Comparison of ENCODE assay signal across 8 mouse cellular contexts in genomic region chr16:95990462-95991121, GRCm38 (mm10). TPM values are rescaled to one million over a fixed set of nuclear protein-coding genes. Genes with fewer than 3 reads are reported as not detected.
A peak's percentile ranks its signal among the peaks of the same experiment; 100 is the strongest.
DNase-seq lines count a peak whose midpoint lies in the region; ATAC-seq lines count a peak whose summit lies in the region.

TSS of gene Psmg1 (minus strand) at chr16:95990960.

- H3K36me3 ChIP-seq in forebrain, embryonic 11.5 days (ENCODE audit: control insufficient read depth, insufficient read depth, low read length), result no peaks in the 10 kb centered on the region; the same call in 1 of the 2 replicates
- H3K36me3 ChIP-seq in heart, embryonic 16.5 days (ENCODE audit: control insufficient read depth, insufficient read depth), result peaks cover 15% of the 10 kb centered on the region
- H3K36me3 ChIP-seq in liver, embryonic 15.5 days (replicated peaks), result peaks cover 22% of the 10 kb centered on the region
- H3K36me3 ChIP-seq in neural tube, embryonic 12.5 days, result peaks cover 31% of the 10 kb centered on the region

- DNase-seq in CD8-positive naive resting alpha-beta T cell, adult 2 months (ENCODE audit: low read depth in 2 of 2, low spot score in 2 of 2), result peak; percentile 99
- DNase-seq in c-Kit-positive CD71-negative TER-119-negative erythroid progenitor cells, embryonic 14.5 days (ENCODE audit: low read depth), result peak; percentile 86
- DNase-seq in forebrain, embryonic 11.5 days (ENCODE audit: low spot score), result peak; percentile 99
- DNase-seq in kidney, postnatal 36 days, result peak; percentile 95 to 98
- peak; percentile 86 for DNase-seq in telencephalon, adult 2 months (ENCODE audit: low read depth, low spot score)

- H3K4me1 ChIP-seq in forebrain, embryonic 11.5 days (replicated peaks; ENCODE audit: control insufficient read depth, insufficient read depth, low read length), result peaks cover 8% of the 10 kb centered on the region; the same call in 1 of the 2 replicates
- peaks cover 10% of the 10 kb centered on the region for H3K4me1 ChIP-seq in heart, embryonic 16.5 days (ENCODE audit: control insufficient read depth, insufficient read depth, low read length)
- peaks cover 18% of the 10 kb centered on the region for H3K4me1 ChIP-seq in liver, embryonic 15.5 days (replicated peaks)
- H3K4me1 ChIP-seq in neural tube, embryonic 12.5 days, result peaks cover 12% of the 10 kb centered on the region

- peak within 1 kb of the TSS; percentile 80 for H3K4me3 ChIP-seq in forebrain, embryonic 11.5 days (ENCODE audit: low read depth, low read length)
- H3K4me3 ChIP-seq in heart, embryonic 16.5 days (ENCODE audit: low read length), result peak within 1 kb of the TSS; percentile 91
- H3K4me3 ChIP-seq in liver, embryonic 15.5 days (replicated peaks), result peak within 1 kb of the TSS; percentile 87
- H3K4me3 ChIP-seq in neural tube, embryonic 12.5 days, result peak within 1 kb of the TSS; percentile 79

- H3K9ac ChIP-seq in forebrain, embryonic 11.5 days (ENCODE audit: low read length), result peak within 1 kb of the TSS; percentile 78
- H3K9ac ChIP-seq in heart, embryonic 16.5 days (ENCODE audit: low read length), result peak within 1 kb of the TSS; percentile 93
- H3K9ac ChIP-seq in liver, embryonic 15.5 days, result peak within 1 kb of the TSS; percentile 78
- H3K9ac ChIP-seq in neural tube, embryonic 12.5 days, result peak within 1 kb of the TSS; percentile 75

- peak within 1 kb of the TSS; percentile 42 for H3K27ac ChIP-seq in forebrain, embryonic 11.5 days (ENCODE audit: low read depth, low read length)
- H3K27ac ChIP-seq in heart, embryonic 16.5 days (ENCODE audit: low read length), result peak within 1 kb of the TSS; percentile 87
- H3K27ac ChIP-seq in liver, embryonic 15.5 days (replicated peaks), result peak within 1 kb of the TSS; percentile 75
- H3K27ac ChIP-seq in neural tube, embryonic 12.5 days, result peak within 1 kb of the TSS; percentile 71

- peak within 1 kb of the TSS; percentile 80 for H3K4me2 ChIP-seq in forebrain, embryonic 11.5 days (ENCODE audit: low read depth, low read length, severe bottlenecking)
- H3K4me2 ChIP-seq in heart, embryonic 16.5 days (ENCODE audit: low read depth, low read length), result peak within 1 kb of the TSS; percentile 90
- H3K4me2 ChIP-seq in liver, embryonic 15.5 days, result peak within 1 kb of the TSS; percentile 90
- peak within 1 kb of the TSS; percentile 79 for H3K4me2 ChIP-seq in neural tube, embryonic 12.5 days (replicated peaks)

- no peaks in the 10 kb centered on the region for H3K9me3 ChIP-seq in forebrain, embryonic 11.5 days (ENCODE audit: control insufficient read depth, low read length)
- H3K9me3 ChIP-seq in heart, embryonic 16.5 days (replicated peaks; ENCODE audit: control insufficient read depth, low read length), result no peaks in the 10 kb centered on the region
- no peaks in the 10 kb centered on the region for H3K9me3 ChIP-seq in liver, embryonic 15.5 days (replicated peaks)
- no peaks in the 10 kb centered on the region for H3K9me3 ChIP-seq in neural tube, embryonic 12.5 days

- ATAC-seq in forebrain, embryonic 11.5 days (replicated peaks; ENCODE audit: low FRiP score), result peak; percentile 95
- peak; percentile 94 for ATAC-seq in heart, embryonic 16.5 days (replicated peaks; ENCODE audit: extremely low read depth, insufficient read depth, low FRiP score)
- ATAC-seq in liver, embryonic 15.5 days (ENCODE audit: insufficient read depth), result peak; percentile 86
- ATAC-seq in neural tube, embryonic 12.5 days (ENCODE audit: low FRiP score, low read depth), result peak; percentile 95

- under 1% methylated on average over 62 of the region's 62 CpGs for WGBS in forebrain, embryonic 11.5 days
- WGBS in heart, embryonic 16.5 days, result under 1% methylated on average over 62 of the region's 62 CpGs
- WGBS in liver, embryonic 15.5 days (ENCODE audit: insufficient replicate concordance), result under 1% methylated on average over 61 of the region's 62 CpGs
- under 1% methylated on average over 62 of the region's 62 CpGs for WGBS in neural tube, embryonic 12.5 days

- H3K27me3 ChIP-seq in forebrain, embryonic 11.5 days (ENCODE audit: control insufficient read depth, insufficient read depth, low read length), result no peaks in the 10 kb centered on the region
- H3K27me3 ChIP-seq in heart, embryonic 16.5 days (ENCODE audit: control insufficient read depth, insufficient read depth, low read length), result no peaks in the 10 kb centered on the region
- H3K27me3 ChIP-seq in liver, embryonic 15.5 days, result no peaks in the 10 kb centered on the region
- H3K27me3 ChIP-seq in neural tube, embryonic 12.5 days (replicated peaks), result no peaks in the 10 kb centered on the region

RNA-seq across cellular contexts. Expression of gene Psmg1, which starts in this region (rescaled TPM):
- 98.2 and 101 TPM in 2 replicates for polyA plus RNA-seq in forebrain, embryonic 11.5 days (2014; fragmentation: Nextera tagmentation; extraction: Ambion mirVana)
- 66.3 and 75.8 TPM in 2 replicates for polyA plus RNA-seq in heart, embryonic 16.5 days (2015; fragmentation: Nextera tagmentation; extraction: Ambion mirVana)
- polyA plus RNA-seq in liver, embryonic 15.5 days (2015; fragmentation: Nextera tagmentation; extraction: Ambion mirVana), result 46.2 and 46.7 TPM in 2 replicates
- 72.1 and 72.5 TPM in 2 replicates for polyA plus RNA-seq in neural tube, embryonic 12.5 days (2016; fragmentation: Nextera tagmentation; extraction: Ambion mirVana)

Comparison
In these comparisons a context has a peak if more than half of its experiments do, and no peak if none do; other contexts are left out.
1. Peak in every context shown above with its lines: DNase-seq, ATAC-seq, H3K4me3 ChIP-seq and H3K27ac ChIP-seq.